Mouse (Mus musculus) left cerebral cortex, adult 18-20 months (tissue): ENCODE data around the gene Edaradd. TPM values are rescaled to one million over a fixed set of nuclear protein-coding genes. Genes with fewer than 3 reads are reported as not detected.

ENCODE experiments used
- DNase-seq, 2 experiments: peaks; one replicate each; pipeline ENCODE4 v3.0.0; 2021 to 2022; ENCODE audit warnings: low spot score in 2 of 2, mixed read lengths in 1 of 2
- total RNA-seq, 2 experiments: library from RNA; stranded (reverse); gene quantifications; 2 replicates each; pipeline ENCODE4 v1.2.3; 2021

Gene Edaradd
- total RNA-seq, 2 experiments from 2014 or later: 0.12 to 0.16 TPM

DNA sequence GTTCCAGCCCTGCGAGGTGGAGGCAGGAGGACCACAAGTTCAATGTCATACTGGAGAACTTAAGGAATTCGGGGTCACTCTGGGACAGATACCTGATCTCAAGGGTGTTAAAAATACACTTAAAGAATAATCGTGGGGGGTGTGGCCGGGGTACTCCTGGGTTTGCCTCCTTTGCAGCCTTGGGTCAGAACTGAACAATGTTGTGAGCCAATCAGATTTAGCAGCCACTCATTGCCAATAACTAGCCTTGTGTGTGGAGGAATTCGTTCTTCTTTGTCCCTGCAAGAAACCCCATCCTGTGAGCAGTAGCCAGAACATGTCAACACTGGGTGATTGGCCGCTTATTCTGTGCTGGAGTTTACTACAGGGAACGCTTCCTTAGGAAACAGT lies 58.5 kb downstream of the Edaradd start:
- DNase-seq: no peak

DNA sequence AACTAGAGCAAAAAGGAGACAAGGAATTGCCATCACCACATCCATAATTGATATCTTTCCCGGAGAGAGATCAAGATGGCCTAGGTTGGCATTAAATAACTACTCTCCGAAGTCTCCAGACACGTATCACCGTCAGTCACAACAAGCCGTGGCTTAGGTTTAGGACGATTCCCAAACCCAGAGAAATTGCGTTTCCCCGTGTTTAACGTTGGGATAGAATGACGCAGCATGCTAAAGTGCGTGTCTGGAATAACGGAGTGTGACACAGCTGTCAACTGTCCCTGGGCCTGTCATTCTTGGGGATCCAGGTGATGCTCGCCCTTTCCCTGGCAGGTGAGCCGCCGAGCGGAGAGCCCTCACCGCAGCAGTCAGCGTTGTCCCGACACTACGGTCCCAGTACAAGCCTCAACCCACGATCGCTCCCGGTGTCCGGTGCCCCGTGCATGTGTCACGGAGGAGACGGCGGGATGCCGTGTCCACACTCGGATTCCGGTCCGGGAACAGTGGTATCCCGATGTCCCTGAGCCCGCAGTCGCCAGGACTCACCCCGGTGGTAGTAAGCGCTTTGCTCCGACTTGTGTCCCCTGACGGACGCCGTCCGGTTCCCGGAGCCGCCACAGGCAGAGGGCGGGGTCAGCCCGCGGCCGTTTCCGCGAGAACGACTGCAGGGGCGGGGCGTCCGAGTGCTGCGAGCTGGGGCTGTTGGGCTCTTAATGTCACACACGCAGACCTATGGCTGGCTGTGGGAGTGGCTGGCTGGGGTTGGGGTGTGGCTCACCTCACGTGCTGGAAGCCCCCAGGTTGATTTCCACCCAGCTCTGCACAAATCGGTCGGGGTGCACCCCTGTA lies 59.1 kb downstream of the Edaradd start:
- peak; percentile 88 to 92 for DNase-seq

DNA sequence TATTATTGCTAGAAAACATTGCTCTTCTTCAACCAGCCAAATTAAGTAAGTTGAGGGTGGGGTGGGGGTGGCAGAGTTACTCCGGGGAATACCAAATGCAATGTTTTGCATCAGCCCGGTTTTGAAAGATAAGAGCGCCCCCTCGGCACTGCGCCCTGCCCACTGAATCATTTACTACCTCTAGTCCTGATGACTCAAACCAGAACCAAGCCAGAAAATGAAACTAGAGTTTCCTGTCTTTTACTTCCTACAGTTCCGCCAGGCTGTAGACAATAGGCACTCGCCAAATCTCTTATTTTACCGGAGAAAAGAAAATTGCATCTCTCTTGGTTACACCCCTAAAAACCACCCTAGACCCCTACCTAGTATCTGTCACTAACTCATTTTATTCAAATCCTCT lies 59.8 kb downstream of the Edaradd start:
- DNase-seq: peak; percentile 54 to 69

DNA sequence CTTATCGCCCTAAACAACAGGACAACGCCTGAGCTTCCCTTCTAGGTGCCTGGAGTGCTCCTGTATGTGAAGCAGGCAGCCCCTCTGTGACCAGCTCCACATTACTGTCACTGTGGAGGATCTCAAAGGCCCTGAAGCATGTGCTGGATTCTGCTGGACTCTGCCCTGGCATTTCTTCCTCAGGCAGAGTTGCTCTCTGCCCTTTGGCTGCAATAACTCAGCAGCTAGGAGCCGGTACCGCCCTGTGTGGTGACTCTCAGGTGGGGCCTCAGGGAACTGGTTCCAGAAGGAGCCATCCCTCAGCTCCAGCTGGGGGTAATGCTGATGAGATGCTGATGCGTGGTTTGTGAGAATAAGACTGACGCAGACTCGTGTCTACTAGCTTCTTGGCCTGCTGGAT lies 63.5 kb downstream of the Edaradd start:
- DNase-seq: no peak

DNA sequence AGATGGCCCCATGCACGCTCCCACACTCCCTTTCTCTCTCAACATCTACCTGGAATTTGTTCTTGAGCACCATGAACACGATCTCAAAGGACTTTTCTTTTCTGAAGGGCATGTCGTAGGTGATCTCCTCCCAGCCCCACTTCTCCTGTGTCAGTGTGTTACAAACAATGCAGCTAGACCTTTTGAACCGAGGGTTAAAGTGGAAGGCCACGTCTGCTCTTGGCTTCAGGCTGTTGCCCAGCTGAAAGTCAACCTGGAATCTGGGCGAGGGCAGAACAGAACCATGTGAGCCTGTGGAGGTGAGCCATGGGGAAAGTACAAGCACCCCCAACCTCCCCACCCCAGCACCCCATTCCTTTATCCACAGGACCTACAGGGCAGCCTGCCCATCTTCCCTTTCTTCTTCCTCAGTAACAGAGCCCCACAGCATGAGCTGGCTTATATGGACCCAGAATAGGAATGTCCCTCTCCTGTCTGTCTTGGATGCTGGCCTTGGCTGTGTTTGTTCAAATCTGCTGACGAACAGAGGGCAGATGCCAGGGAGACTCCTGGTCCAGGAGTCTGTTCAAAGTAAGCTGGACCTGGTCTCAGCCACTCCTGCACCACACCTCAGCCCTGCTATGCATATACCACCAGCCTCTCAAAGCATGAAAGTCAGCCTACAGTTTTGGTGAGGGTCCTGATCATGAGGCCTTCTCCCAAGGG lies 65.4 kb downstream of the Edaradd start:
- no peak for DNase-seq

DNA sequence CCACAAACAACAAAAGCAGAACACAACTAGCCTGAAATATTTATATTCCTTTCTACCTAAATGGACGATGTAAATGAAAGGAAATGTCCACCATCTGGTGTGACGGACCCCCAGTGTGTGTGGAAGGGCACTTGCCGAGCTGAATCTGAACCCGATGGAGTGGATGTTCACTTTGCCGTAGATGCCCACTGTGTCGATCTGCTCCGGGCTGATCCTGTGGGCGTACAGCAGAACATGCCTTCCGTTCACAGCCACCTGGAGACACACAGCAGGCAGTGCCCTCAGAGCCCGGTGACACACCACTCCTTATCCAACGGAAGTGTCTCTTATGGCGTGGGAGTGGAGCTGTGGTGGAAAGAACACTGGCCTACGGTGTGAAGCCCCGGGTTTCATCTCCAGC lies 67.1 kb downstream of the Edaradd start:
- DNase-seq: no peak

DNA sequence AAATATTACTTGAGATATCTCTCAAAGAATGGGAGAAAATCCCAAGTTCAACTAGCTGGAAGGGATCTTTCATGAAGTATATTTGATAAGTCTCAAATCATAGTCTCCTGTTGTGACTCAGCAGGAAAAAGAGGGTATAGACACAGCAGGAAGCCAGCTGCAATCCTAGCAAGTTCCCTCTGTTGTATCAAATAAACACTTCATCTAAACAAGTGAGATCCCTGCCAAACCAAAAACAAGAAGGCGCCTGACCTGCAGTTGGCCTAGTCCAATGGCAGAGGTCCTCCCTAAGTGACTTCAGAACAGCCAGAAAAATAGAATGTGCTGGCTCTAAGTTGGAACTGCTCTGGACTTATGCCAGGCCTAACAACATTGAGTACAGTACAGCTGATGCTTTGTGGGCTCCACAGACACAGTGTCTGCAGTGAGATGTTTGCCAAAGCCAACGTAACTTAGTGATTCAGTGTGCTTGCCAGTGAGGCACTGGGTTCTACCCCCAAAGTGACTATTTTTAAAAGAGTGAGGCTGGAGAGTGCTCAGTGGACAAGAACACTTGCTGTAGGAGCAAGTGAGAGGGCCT lies 78.1 kb downstream of the Edaradd start:
- peak; percentile 36 to 50 for DNase-seq

DNA sequence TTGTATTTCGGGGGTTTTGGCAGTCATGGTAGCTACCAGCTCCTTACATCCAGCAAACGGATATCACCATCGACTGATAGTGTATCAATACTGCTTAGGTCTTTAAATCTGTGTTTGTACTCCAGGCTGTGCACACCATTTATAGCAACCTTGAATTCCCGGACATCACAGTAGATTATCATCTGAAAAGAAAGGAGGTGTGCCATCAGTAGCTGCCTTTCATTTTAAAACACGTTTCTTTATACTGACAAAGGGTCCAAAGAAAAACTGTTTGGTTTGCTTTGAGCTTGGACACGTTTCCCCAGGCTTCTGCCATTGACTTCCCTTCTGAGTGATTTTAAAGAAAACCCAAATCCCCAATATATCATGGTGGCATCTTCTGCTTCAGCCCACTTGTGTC lies 79.4 kb downstream of the Edaradd start:
- no peak for DNase-seq

DNA sequence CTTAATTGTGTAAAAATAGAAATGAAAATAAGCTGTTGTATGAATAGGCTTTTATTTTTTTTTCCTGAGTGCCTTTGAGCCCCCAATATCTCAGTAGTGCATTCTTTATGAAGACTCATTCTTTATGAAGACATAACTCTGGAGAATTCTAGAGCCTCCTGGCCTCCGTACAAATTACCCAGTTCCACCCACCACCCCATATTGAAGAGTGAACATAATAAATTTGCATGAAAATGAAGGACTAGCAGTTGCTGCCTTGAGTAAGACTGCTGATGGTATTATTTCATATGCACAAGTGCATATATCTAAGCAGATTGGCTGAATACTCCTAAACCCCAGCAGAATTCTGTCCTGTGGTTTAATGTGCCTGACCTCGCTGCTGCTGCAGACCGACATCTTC lies 80.7 kb downstream of the Edaradd start:
- DNase-seq: no peak

DNA sequence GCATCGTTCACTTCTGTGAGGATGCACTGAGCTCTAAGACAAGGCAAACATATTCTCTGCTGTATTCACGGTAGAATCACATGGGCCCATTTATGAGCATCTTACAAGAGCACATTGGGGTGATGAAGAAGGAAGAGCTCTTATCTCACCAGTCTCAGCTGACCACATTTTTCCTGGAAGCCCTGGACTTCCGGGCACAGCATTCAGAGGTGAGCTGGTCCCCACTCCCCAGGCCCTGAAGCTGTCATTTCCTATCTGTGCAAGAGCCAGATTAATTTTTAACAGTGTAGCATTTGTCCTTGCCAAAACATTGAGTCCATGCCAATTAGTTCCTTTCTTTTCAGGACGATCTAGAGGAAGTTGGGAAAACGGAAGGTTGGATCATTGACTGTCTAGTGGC lies 86.4 kb downstream of the Edaradd start:
- no peak for DNase-seq

DNA sequence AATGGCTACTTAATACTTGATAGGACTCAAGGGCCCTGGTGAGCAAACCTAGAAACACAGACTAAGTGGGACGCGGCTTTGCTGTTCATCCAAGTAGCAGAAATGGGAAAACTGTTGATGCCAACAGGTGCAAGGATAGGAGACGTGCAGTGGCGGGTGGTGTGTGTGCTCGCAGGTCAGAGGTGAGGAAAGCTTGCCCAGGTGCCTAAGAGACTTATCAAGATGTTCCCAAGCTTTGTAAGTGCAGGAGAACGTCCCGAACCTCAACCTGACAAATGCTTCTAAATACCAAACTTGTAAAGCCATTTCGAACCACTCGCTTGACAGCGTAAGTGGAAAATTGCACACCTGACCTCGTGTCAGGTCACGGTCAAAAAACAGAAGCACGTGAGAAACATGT lies 91.7 kb downstream of the Edaradd start:
- DNase-seq: no peak

Other genes with a start within 250 kb of the Edaradd start
- gene Actn2, start 179.7 kb downstream of the Edaradd start, total RNA-seq: 10 to 100 TPM; 13.3 to 16.6 TPM
- 10 to 100 TPM; 28.2 to 31.6 TPM for gene Heatr1, start 125.4 kb downstream of the Edaradd start, total RNA-seq
- gene Lgals8, start 55.5 kb downstream of the Edaradd start, total RNA-seq: 10 to 100 TPM; 29.6 to 32.6 TPM
- 10 to 100 TPM; 14.1 to 17.0 TPM for gene Ero1lb, start 45.4 kb upstream of the Edaradd start, total RNA-seq